Mouse (Mus musculus): Measurements from ENCODE around the gene Ift81. TPM values are rescaled to one million over a fixed set of nuclear protein-coding genes. Genes with fewer than 3 reads are reported as not detected.

Gene Ift81
- polyA plus RNA-seq, 1 experiment: 3.4 TPM

- WGBS: 85% methylated on average over 14 of the region's 14 CpGs
- DNase-seq: no peak
- H3K27ac ChIP-seq (ENCODE audit: insufficient read depth, low read depth, low read length): no peak overlapping the region
- H3K27me3 ChIP-seq (replicated peaks; ENCODE audit: control insufficient read depth, insufficient read depth, low read length): no peaks in the 10 kb centered on the region
- H3K4me1 ChIP-seq (ENCODE audit: control insufficient read depth, insufficient read depth, low read length): no peaks in the 10 kb centered on the region
- no peak overlapping the region for H3K4me3 ChIP-seq (ENCODE audit: insufficient read depth, low read depth, low read length)
- H3K36me3 ChIP-seq (ENCODE audit: control insufficient read depth, insufficient read depth, low read length): no peaks in the 10 kb centered on the region
- TF ChIP-seq CTCF (conservative IDR thresholded peaks at IDR 0.05; ENCODE audit: insufficient read depth, insufficient read length, low read depth, low read length): no peak
- no peak for TF ChIP-seq POLR2A (IDR thresholded peaks at IDR 0.05; ENCODE audit: low read depth, low read length)
These were observed 11.4 kb upstream of the Ift81 start for GRCm38 (mm10) chr5:122625565-122626252.

DNA sequence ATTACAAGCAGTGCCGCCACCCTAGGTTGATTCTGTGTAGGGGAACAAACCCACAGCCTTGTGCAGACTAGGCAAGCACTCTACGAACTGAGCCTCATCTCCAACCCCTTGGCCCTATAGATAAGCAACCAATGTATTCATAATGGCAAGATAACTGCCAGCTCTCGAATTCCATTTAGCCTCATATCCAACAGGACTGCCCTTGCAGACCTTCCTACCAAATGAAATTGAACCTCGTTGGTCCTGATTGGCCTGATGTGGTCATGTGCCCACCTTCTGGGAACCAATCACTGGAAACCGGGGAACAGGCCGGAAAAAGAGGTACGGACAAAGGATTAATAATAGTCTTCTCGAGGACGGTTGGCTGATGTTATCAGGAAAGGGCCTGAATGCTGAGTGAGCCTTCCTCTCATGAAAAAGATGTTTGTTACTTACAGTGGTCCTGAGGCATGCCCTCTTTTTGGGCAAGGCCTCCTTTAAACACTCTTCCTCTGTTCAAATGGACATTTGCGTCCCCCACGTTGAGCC lies 10.7 kb upstream of the Ift81 start:
- H3K27me3 ChIP-seq (replicated peaks; ENCODE audit: control insufficient read depth, insufficient read depth, low read length): no peaks in the 10 kb centered on the region
- H3K4me1 ChIP-seq (ENCODE audit: control insufficient read depth, insufficient read depth, low read length): no peaks in the 10 kb centered on the region
- no peak overlapping the region for H3K4me3 ChIP-seq (ENCODE audit: insufficient read depth, low read depth, low read length)
- no peak for DNase-seq
- TF ChIP-seq POLR2A (IDR thresholded peaks at IDR 0.05; ENCODE audit: low read depth, low read length) (no peak), CTCF (conservative IDR thresholded peaks at IDR 0.05; ENCODE audit: insufficient read depth, insufficient read length, low read depth, low read length) (no peak)
- no peaks in the 10 kb centered on the region for H3K36me3 ChIP-seq (ENCODE audit: control insufficient read depth, insufficient read depth, low read length)
- WGBS: 88% methylated on average over 11 of the region's 11 CpGs
- H3K27ac ChIP-seq (ENCODE audit: insufficient read depth, low read depth, low read length): no peak overlapping the region

DNA sequence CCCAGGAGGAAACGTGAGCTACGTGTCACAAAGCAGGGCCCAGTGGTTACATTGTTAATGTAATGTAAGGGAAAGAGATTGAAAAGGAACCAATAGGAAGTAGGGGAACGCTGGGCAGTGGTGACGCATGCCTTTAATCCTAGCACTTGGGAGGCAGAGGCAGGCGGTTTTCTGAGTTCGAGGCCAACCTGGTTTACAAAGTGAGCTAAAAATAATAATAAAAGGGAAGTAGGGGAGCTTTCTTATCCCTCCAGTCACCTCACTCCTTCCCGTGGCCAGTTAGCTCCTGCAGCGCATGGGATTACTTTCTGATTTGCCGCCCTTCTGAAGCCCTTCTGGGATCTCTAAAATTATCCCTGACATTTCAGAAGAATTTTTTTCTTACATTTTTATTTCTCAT lies 9.5 kb upstream of the Ift81 start:
- H3K27me3 ChIP-seq (replicated peaks; ENCODE audit: control insufficient read depth, insufficient read depth, low read length): no peaks in the 10 kb centered on the region
- no peaks in the 10 kb centered on the region for H3K4me1 ChIP-seq (ENCODE audit: control insufficient read depth, insufficient read depth, low read length)
- no peak overlapping the region for H3K27ac ChIP-seq (ENCODE audit: insufficient read depth, low read depth, low read length)
- TF ChIP-seq POLR2A (IDR thresholded peaks at IDR 0.05; ENCODE audit: low read depth, low read length): no peak
- no peak for TF ChIP-seq CTCF (conservative IDR thresholded peaks at IDR 0.05; ENCODE audit: insufficient read depth, insufficient read length, low read depth, low read length)
- H3K4me3 ChIP-seq (ENCODE audit: insufficient read depth, low read depth, low read length): no peak overlapping the region
- DNase-seq: no peak
- WGBS: 83% methylated on average over 9 of the region's 9 CpGs
- no peaks in the 10 kb centered on the region for H3K36me3 ChIP-seq (ENCODE audit: control insufficient read depth, insufficient read depth, low read length)

DNA sequence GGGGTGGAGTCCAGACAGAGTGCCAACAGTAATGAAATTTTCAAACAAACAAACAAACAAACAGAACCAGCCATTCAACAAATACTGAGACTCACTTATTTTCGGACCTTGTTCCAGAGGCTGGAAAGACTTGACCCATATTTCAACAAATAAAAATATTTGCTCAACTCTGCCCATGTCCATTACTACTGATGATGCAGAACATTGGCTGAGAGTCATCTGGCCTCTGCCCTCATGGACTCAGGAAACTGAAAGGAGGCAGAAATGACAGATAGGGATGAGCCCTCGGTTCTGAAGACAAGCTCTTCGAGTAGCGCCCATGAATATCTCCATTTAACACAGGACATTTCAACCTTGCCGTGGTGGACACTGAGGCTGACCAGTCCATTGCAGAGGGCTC lies 8.2 kb upstream of the Ift81 start:
- Histone ChIP-seq H3K4me1 (ENCODE audit: control insufficient read depth, insufficient read depth, low read length) (no peaks in the 10 kb centered on the region), H3K27me3 (replicated peaks; ENCODE audit: control insufficient read depth, insufficient read depth, low read length) (no peaks in the 10 kb centered on the region), H3K27ac (ENCODE audit: insufficient read depth, low read depth, low read length) (no peak overlapping the region), H3K36me3 (ENCODE audit: control insufficient read depth, insufficient read depth, low read length) (no peaks in the 10 kb centered on the region), H3K4me3 (ENCODE audit: insufficient read depth, low read depth, low read length) (no peak overlapping the region)
- peak; percentile 43 for DNase-seq
- 77% methylated on average over 5 of the region's 5 CpGs for WGBS
- no peak for TF ChIP-seq CTCF (conservative IDR thresholded peaks at IDR 0.05; ENCODE audit: insufficient read depth, insufficient read length, low read depth, low read length)
- no peak for TF ChIP-seq POLR2A (IDR thresholded peaks at IDR 0.05; ENCODE audit: low read depth, low read length)

DNA sequence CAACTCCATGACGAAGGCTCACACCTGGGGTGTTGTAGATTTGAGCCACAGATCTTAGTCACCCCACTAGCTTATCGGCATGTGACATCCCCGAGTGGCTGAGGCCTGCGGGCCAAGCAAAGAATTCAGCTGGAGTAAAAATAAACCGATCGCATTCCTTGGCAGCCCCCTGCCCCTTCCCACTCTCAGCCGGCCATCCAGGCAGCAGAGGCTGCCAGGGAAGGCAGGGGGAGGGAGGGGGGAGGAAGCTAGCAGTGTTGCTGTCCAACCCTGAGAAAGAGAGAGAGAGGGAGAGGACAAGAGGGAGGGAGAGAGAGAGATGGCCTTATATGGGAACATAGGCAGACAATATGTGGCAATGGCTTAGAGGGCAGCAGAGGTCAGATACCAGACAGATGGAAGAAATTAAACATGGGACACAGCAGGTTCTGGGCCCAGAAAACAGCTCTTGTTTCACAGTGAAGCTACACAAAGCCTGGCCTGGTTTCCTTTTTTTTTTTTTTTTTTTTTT lies 7.1 kb upstream of the Ift81 start:
- no peaks in the 10 kb centered on the region for H3K36me3 ChIP-seq (ENCODE audit: control insufficient read depth, insufficient read depth, low read length)
- no peak overlapping the region for H3K4me3 ChIP-seq (ENCODE audit: insufficient read depth, low read depth, low read length)
- no peaks in the 10 kb centered on the region for H3K4me1 ChIP-seq (ENCODE audit: control insufficient read depth, insufficient read depth, low read length)
- peak overlapping the region; percentile 25; the same call in 1 of the 2 replicates for H3K27ac ChIP-seq (ENCODE audit: insufficient read depth, low read depth, low read length)
- WGBS: 43% methylated on average over 7 of the region's 7 CpGs
- peak; percentile 62 for DNase-seq
- H3K27me3 ChIP-seq (replicated peaks; ENCODE audit: control insufficient read depth, insufficient read depth, low read length): no peaks in the 10 kb centered on the region
- TF ChIP-seq CTCF (conservative IDR thresholded peaks at IDR 0.05; ENCODE audit: insufficient read depth, insufficient read length, low read depth, low read length) (no peak), POLR2A (IDR thresholded peaks at IDR 0.05; ENCODE audit: low read depth, low read length) (no peak)

DNA sequence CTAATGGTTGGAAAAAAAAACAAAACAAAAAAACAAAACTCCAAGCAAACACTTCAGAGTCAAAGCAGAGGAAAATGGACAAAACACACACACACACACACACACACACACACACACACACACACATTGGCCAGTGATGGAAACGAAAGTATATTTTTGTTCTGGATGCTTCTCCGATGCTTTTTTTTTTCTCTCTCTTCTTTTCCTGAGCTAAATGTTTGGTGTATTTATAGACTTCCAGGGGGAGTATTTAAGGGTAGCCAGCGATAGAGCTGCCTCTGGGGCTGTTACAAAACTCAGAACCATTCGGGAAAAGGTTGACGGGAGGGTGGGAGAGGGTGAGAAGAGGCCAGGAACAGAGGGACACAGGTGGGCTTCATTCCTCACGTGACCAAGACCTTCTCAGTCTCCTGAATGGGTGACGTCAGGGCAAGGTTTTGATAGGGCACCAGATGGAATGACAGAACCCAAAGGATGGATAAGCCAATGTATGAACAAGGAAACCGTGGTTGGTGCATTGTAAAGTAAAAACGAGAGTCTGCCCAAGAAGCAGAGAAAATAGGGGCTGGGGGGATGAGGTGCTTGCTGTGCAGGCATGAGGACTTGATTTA lies 5.5 kb upstream of the Ift81 start:
- Histone ChIP-seq H3K36me3 (ENCODE audit: control insufficient read depth, insufficient read depth, low read length) (no peaks in the 10 kb centered on the region), H3K4me1 (ENCODE audit: control insufficient read depth, insufficient read depth, low read length) (no peaks in the 10 kb centered on the region), H3K27ac (ENCODE audit: insufficient read depth, low read depth, low read length) (no peak overlapping the region), H3K4me3 (ENCODE audit: insufficient read depth, low read depth, low read length) (no peak overlapping the region), H3K27me3 (replicated peaks; ENCODE audit: control insufficient read depth, insufficient read depth, low read length) (no peaks in the 10 kb centered on the region)
- TF ChIP-seq POLR2A (IDR thresholded peaks at IDR 0.05; ENCODE audit: low read depth, low read length) (no peak), CTCF (conservative IDR thresholded peaks at IDR 0.05; ENCODE audit: insufficient read depth, insufficient read length, low read depth, low read length) (no peak)
- DNase-seq: no peak
- WGBS: 71% methylated on average over 9 of the region's 9 CpGs

GRCm38 (mm10) chr5:122617718-122618117 lies 3.4 kb upstream of the Ift81 start:
- Histone ChIP-seq H3K4me1 (ENCODE audit: control insufficient read depth, insufficient read depth, low read length) (peaks cover 6% of the 10 kb centered on the region; the same call in 1 of the 2 replicates), H3K27ac (ENCODE audit: insufficient read depth, low read depth, low read length) (no peak overlapping the region), H3K4me3 (ENCODE audit: insufficient read depth, low read depth, low read length) (no peak overlapping the region), H3K36me3 (ENCODE audit: control insufficient read depth, insufficient read depth, low read length) (no peaks in the 10 kb centered on the region), H3K27me3 (replicated peaks; ENCODE audit: control insufficient read depth, insufficient read depth, low read length) (no peaks in the 10 kb centered on the region)
- TF ChIP-seq CTCF (conservative IDR thresholded peaks at IDR 0.05; ENCODE audit: insufficient read depth, insufficient read length, low read depth, low read length): no peak
- no peak for TF ChIP-seq POLR2A (IDR thresholded peaks at IDR 0.05; ENCODE audit: low read depth, low read length)
- WGBS: 80% methylated on average over 5 of the region's 5 CpGs
- DNase-seq: no peak

Measured in kidney, adult 2 months (tissue).